Mouse (Mus musculus) testis, adult 2 months (tissue): ENCODE measurements around the gene Zmiz1.

Source experiments
- CTCF ChIP-seq: fragments of 200-500 bp; IDR thresholded peaks from 2 replicates; pipeline ENCODE4 v1.5.1; 2012; ENCODE audit warnings: low read depth, mild to moderate bottlenecking, inconsistent platforms, low read length, moderate library complexity; ENCODE audit not compliant: control insufficient read depth, insufficient read depth, insufficient replicate concordance
- POLR2A ChIP-seq: fragments of 200-500 bp; IDR thresholded peaks from 2 replicates; pipeline ENCODE4 v1.6.1; 2012; ENCODE audit warnings: low read depth, mild to moderate bottlenecking, inconsistent platforms, low read length, moderate library complexity; ENCODE audit not compliant: control insufficient read depth

DNA sequence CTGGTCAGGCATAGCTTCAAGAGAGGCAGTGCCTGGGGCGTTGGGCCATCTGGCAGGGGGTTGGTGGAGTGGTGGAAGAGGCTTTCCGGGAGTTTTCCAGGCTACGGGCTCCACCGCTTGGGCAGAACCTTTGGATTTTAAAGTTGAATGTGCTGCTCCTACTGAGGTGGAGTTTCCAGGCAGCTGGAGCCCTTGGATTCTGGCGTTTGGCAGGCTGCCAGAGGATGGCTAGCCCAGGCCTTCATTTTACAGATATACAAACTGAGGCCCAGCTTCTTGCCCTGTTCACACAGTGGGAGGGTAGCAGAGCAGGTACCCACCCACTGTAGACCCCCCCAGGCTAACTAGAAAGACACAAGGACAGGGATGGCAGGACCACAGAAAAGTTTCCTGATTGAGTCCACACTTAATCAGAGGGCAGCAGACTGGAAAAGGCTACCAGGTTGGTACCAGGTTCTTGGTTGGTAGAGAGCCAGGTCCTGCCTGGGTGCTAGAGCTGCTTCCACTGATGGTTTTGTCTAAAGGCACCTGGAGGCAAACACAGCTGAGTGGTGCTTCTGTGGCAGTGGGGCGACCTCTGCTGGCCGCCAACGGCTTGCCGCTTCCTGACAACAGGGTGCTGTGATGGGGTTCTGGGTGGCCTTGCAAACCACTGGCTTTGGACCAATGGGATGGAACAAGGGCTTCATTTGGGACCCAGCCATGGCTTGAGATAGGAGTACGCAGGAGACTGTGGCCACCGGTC is 106.5 kb downstream of the Zmiz1 start:
- TF ChIP-seq CTCF, result peak; percentile 69; the same call in 1 of the 2 replicates
- TF ChIP-seq POLR2A, result no peak
